Comparison of ENCODE assay signal across 8 mouse cellular contexts in genomic region chr3:108017473-108018189, GRCm38 (mm10). TPM values are rescaled to one million over a fixed set of nuclear protein-coding genes. Genes with fewer than 3 reads are reported as not detected.
A peak's percentile ranks its signal among the peaks of the same experiment; 100 is the strongest.
DNase-seq lines count a peak whose midpoint lies in the region; ATAC-seq lines count a peak whose summit lies in the region.

Gene Gstm1 (minus strand): TSS chr3:108017973.

- peak; percentile 68 for ATAC-seq in activated CD4-positive, CD25-positive, alpha-beta regulatory T cell, adult 4 months
- peak; percentile 79 for ATAC-seq in megakaryocyte progenitor cell, adult 5-6 weeks (replicated peaks; ENCODE audit: poor library complexity)

- peak; percentile 97 for DNase-seq in embryo, embryonic 10 days (ENCODE audit: low spot score)
- peak; percentile 93 for DNase-seq in gastrocnemius, postnatal 10 days
- peak; percentile 74 for DNase-seq in induced T-regulatory cell, adult 2 months (ENCODE audit: low read depth)
- DNase-seq in left cerebral cortex, adult 9 months (ENCODE audit: low spot score in 2 of 2), result peak; percentile 78 to 95
- DNase-seq in right cerebral cortex, postnatal 14 days, result peak; percentile 95
- DNase-seq in urinary bladder, postnatal 36 days (ENCODE audit: low spot score in 2 of 2), result peak; percentile 95 to 98

RNA-seq across cellular contexts. Expression of gene Gstm1, which starts in this region (rescaled TPM):
- 1 to 10 TPM; 1.2 to 1.4 TPM for polyA plus RNA-seq in activated CD4-positive, CD25-positive, alpha-beta regulatory T cell, adult 4 months (2017; shearing (Covaris generic))
- 10 to 100 TPM; 61.3 to 67.2 TPM for total RNA-seq in gastrocnemius, postnatal 10 days (2021)
- 1,143 and 1,246 TPM in 2 replicates for total RNA-seq in megakaryocyte progenitor cell, adult 5-6 weeks (2015)
- 511 and 599 TPM in 2 replicates for total RNA-seq in megakaryocyte progenitor cell, adult 5-6 weeks (2017)

Comparison
In these comparisons a context has a peak if more than half of its experiments do, and no peak if none do; other contexts are left out.
1. Peak in every context shown above with its lines: DNase-seq and ATAC-seq.
2. RNA of gene Gstm1 (total RNA-seq): 511 to 1,246 TPM in megakaryocyte progenitor cell, adult 5-6 weeks; 61.3 to 67.2 TPM in gastrocnemius, postnatal 10 days; every median in the first group is over 4 times any median in the second.